26 mouse cellular contexts compared by ENCODE assay signal in genomic region chr4:85904217-85904616, GRCm38 (mm10).
"Had no signal": no experiment of that assay in that cellular context is flagged by ENCODE, and none has a peak within 500 bp of the region (broad histone marks: within the 10 kb centered on the region; RNA-seq: fewer than 3 reads in every experiment).

No protein-coding gene starts in this region.

- H3K9ac ChIP-seq: embryonic facial prominence, embryonic 12.5 days; embryonic facial prominence, embryonic 13.5 days; embryonic facial prominence, embryonic 15.5 days; forebrain, embryonic 12.5 days; forebrain, embryonic 13.5 days; forebrain, embryonic 15.5 days; forebrain, postnatal 0 days had no signal

- H3K27me3 ChIP-seq: embryonic facial prominence, embryonic 12.5 days; embryonic facial prominence, embryonic 13.5 days; embryonic facial prominence, embryonic 15.5 days; forebrain, embryonic 12.5 days; forebrain, embryonic 13.5 days; forebrain, embryonic 15.5 days had no signal

- H3K4me3 ChIP-seq: embryonic facial prominence, embryonic 12.5 days; embryonic facial prominence, embryonic 13.5 days; embryonic facial prominence, embryonic 15.5 days; erythroblast, embryonic 14.5 days; forebrain, embryonic 10.5 days; forebrain, embryonic 12.5 days; forebrain, embryonic 13.5 days; forebrain, embryonic 15.5 days; gastrocnemius, adult 2 months; heart, adult 2 months had no signal

- ATAC-seq: forebrain, embryonic 13.5 days; forebrain, embryonic 14.5 days; forebrain, embryonic 15.5 days; forebrain, embryonic 16.5 days; forebrain, postnatal 0 days had no signal

- H3K36me3 ChIP-seq: embryonic facial prominence, embryonic 12.5 days; embryonic facial prominence, embryonic 13.5 days; embryonic facial prominence, embryonic 15.5 days; forebrain, embryonic 10.5 days; forebrain, embryonic 12.5 days; forebrain, embryonic 15.5 days had no signal

- H3K27ac ChIP-seq: embryonic facial prominence, embryonic 12.5 days; embryonic facial prominence, embryonic 13.5 days; embryonic facial prominence, embryonic 15.5 days; forebrain, embryonic 10.5 days; forebrain, embryonic 12.5 days; forebrain, embryonic 13.5 days; forebrain, embryonic 15.5 days; gastrocnemius, adult 2 months; heart, adult 2 months had no signal

- DNase-seq: cerebellum, adult 9-10 months; cerebellum, adult 9-11 months; cerebellum, postnatal 10 days; cerebellum, postnatal 14 days; cerebellum, postnatal 25 days; cerebellum, postnatal 36 days; embryo, embryonic 11 days; forebrain, postnatal 0 days; gastrocnemius, adult 2 months; gastrocnemius, postnatal 10 days; gastrocnemius, postnatal 14 days; gastrocnemius, postnatal 25 days; gastrocnemius, postnatal 36 days; heart, adult 11 months; heart, adult 18-20 months; heart, adult 2 months had no signal

- H3K9me3 ChIP-seq: embryonic facial prominence, embryonic 12.5 days; embryonic facial prominence, embryonic 13.5 days; embryonic facial prominence, embryonic 15.5 days; forebrain, embryonic 10.5 days; forebrain, embryonic 12.5 days; forebrain, embryonic 13.5 days; forebrain, embryonic 15.5 days had no signal

- H3K4me1 ChIP-seq: embryonic facial prominence, embryonic 12.5 days; embryonic facial prominence, embryonic 15.5 days; forebrain, embryonic 10.5 days; forebrain, embryonic 12.5 days; forebrain, embryonic 13.5 days; forebrain, embryonic 15.5 days had no signal
